Mouse (Mus musculus) heart, embryonic 15.5 days (tissue): Measurements from ENCODE around the gene Rpl31. TPM values are rescaled to one million over a fixed set of nuclear protein-coding genes. Genes with fewer than 3 reads are reported as not detected.

ENCODE experiments used
- ATAC-seq: fragments of 200-750 bp; cut with Nextera tagmentation; replicated peaks from 2 replicates; pipeline ENCODE4 v1.8.0; 2017; ENCODE audit warnings: low read depth, moderate TSS enrichment; ENCODE audit not compliant: insufficient number of reproducible peaks, insufficient read depth, low FRiP score
- H3K27ac ChIP-seq: fragments of 300-500 bp; sonication (generic); 2 replicates; pipeline ENCODE4 v1.5.1; 2015; ENCODE audit warnings: mild to moderate bottlenecking, inconsistent platforms
- H3K27me3 ChIP-seq: fragments of 300-500 bp; sonication (generic); 2 replicates; pipeline ENCODE4 v1.6.1; 2015; ENCODE audit warnings: inconsistent platforms
- H3K36me3 ChIP-seq: fragments of 300-500 bp; sonication (generic); 2 replicates; pipeline ENCODE4 v1.6.1; 2015; ENCODE audit warnings: mild to moderate bottlenecking, inconsistent platforms
- H3K4me1 ChIP-seq: fragments of 300-500 bp; sonication (generic); replicated peaks from 2 replicates; pipeline ENCODE4 v1.6.1; 2015; ENCODE audit warnings: inconsistent platforms
- H3K4me2 ChIP-seq: fragments of 300-500 bp; sonication (generic); 2 replicates; pipeline ENCODE4 v1.6.1; 2015; ENCODE audit warnings: inconsistent platforms, mild to moderate bottlenecking, moderate library complexity
- H3K4me3 ChIP-seq: fragments of 300-500 bp; sonication (generic); 2 replicates; pipeline ENCODE4 v1.5.1; 2015; ENCODE audit warnings: mild to moderate bottlenecking, inconsistent platforms
- H3K9ac ChIP-seq: fragments of 300-500 bp; sonication (generic); 2 replicates; pipeline ENCODE4 v1.6.1; 2015; ENCODE audit warnings: mild to moderate bottlenecking, inconsistent platforms
- H3K9me3 ChIP-seq: fragments of 300-500 bp; sonication (generic); replicated peaks from 2 replicates; pipeline ENCODE4 v1.6.1; 2016; ENCODE audit warnings: inconsistent platforms
- WGBS: fragments of 180-500 bp; shearing (Covaris S2); methylation state at CpG from one replicate; pipeline ENCODE4 v1.1.7; 2015; ENCODE audit warnings: mixed read lengths; 5-methylcytosine and 5-hydroxymethylcytosine counted together
- polyA plus RNA-seq: library from polyadenylated mRNA; unstranded; fragments of >200 nt; fragmentation: Nextera tagmentation; extraction: Ambion mirVana; gene quantifications from 2 replicates; pipeline ENCODE4 v1.2.1, GENCODE M21; 2015

The Rpl31 gene
- polyA plus RNA-seq, 1 experiment from 2014 or later = 324 TPM

DNA sequence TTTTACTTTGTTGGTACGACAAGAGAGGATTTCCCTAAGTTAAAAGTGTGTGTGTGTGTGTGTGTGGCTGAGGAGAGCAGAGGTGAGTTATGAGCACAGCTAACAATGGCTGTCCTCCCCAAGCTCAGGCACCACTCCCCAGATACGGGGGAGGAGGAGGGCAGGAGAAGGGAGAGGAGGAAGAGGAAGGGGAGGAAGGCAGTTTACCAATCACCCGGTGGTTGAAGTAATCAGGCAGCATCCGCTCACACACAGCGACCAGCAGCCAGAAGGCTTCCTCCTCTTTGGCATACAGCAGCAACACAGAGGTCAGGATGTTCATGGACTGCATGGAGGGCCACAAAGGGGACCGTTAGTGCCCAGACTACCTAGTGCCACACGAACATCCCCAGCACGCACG is 17.3 kb downstream of the Rpl31 start:
- ATAC-seq = no peak
- Histone ChIP-seq H3K4me3 (no peak overlapping the region), H3K9ac (no peak overlapping the region), H3K27ac (no peak overlapping the region), H3K27me3 (no peaks in the 10 kb centered on the region), H3K36me3 (no peaks in the 10 kb centered on the region; the same call in 1 of the 2 replicates), H3K4me1 (no peaks in the 10 kb centered on the region; the same call in 1 of the 2 replicates), H3K4me2 (no peak overlapping the region), H3K9me3 (no peaks in the 10 kb centered on the region)
- 78% methylated on average over 9 of the region's 9 CpGs for WGBS

DNA sequence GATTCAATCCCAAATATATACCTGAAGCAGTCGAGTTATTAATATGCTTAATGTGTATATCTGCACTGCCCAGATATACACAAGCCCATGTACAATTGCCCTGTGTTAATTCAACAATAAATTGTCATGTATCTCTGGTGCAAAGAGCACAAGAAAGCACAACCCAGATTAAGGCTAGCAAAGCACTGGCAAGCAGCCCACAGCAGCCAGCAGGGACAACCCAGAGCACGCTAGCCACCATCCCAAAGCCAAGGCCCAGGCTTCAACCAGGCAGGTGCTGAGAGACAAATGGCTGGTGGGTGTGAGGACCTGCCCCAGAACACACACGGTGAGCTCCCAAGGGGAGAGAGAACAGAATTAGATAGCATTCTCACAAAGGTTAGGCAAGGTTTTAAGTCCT is 18.8 kb downstream of the Rpl31 start:
- 62% methylated on average over 3 of the region's 3 CpGs for WGBS
- no peak for ATAC-seq
- H3K9me3 ChIP-seq = no peaks in the 10 kb centered on the region

DNA sequence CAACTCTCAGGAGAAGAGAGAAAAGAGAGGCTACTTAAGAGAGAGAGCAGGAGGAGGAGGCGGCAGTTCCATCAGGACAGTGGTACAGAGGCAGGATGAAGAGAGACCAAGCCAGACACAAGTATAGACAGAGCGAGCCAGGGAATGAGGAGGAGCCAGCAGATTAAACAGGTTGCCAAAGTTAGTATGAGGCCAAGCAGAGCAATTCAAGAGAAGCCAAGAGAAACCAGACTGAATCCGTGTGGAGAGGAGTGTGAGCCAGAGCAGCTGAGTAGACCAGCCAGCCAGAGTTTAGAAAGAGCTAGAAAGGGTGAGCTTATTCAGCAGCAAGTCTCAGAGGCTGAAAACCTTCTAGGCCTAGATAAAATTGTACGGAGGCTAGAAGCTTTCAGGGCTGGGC is 19.9 kb downstream of the Rpl31 start:
- 70% methylated on average over 4 of the region's 4 CpGs for WGBS
- H3K9ac ChIP-seq = no peak overlapping the region
- no peak overlapping the region for H3K4me2 ChIP-seq
- no peaks in the 10 kb centered on the region; the same call in 1 of the 2 replicates for H3K36me3 ChIP-seq
- no peak for ATAC-seq
- H3K4me3 ChIP-seq = no peak overlapping the region
- no peak overlapping the region for H3K27ac ChIP-seq
- no peaks in the 10 kb centered on the region for H3K9me3 ChIP-seq
- no peaks in the 10 kb centered on the region for H3K27me3 ChIP-seq
- no peaks in the 10 kb centered on the region; the same call in 1 of the 2 replicates for H3K4me1 ChIP-seq

More for the DNA sequence above, 18.8 kb downstream of the Rpl31 start:
- Histone ChIP-seq H3K27ac (no peak overlapping the region), H3K4me2 (no peak overlapping the region), H3K4me1 (no peaks in the 10 kb centered on the region; the same call in 1 of the 2 replicates), H3K36me3 (no peaks in the 10 kb centered on the region; the same call in 1 of the 2 replicates), H3K27me3 (no peaks in the 10 kb centered on the region), H3K9ac (no peak overlapping the region), H3K4me3 (no peak overlapping the region)

DNA sequence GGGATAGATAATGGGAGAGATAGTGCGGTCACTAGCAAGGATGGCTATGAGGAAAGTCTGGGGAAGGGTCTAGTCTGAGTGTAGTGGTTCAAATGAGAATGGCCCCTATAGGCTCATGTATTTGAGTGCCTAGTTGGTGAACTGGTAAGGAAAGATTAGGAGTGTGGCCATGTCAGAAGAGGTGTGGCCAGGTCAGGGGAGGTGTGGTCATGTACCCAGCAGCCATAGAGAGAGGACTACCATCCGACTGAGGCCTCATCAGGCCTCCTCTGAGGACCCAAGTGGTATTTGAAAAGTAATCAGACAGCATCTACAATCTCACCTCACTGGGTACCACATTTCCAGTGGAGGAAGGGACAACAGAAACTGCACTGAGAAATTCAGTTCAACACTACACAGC is 20.5 kb downstream of the Rpl31 start:
- 79% methylated on average over 2 of the region's 2 CpGs for WGBS

DNA sequence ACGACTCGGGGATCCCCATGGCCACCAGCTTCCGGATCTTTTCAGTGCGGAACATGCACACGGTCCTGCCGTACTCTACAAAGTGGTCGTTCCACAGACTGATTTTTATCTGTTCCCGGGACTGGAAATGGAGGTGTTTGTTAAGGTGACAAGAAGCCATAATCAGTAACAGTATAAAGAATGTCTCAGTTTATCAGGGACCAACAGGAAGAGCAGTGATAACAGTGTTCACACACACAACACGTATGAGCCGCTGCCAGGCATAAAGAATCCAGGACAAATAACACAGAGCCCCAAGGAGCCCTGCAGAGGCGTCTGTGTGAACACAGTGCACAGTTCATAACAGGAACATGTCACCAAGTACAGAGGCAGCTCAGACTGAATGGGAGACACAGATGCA is 21.7 kb downstream of the Rpl31 start:
- no peak overlapping the region for H3K4me3 ChIP-seq
- 62% methylated on average over 11 of the region's 11 CpGs for WGBS
- ATAC-seq = 0 out of 2 replicates have a peak, but pooled peaks have one; percentile 20

More for the DNA sequence above, 20.5 kb downstream of the Rpl31 start:
- H3K4me3 ChIP-seq = no peak overlapping the region
- H3K4me2 ChIP-seq = no peak overlapping the region
- no peak overlapping the region for H3K27ac ChIP-seq
- H3K27me3 ChIP-seq = no peaks in the 10 kb centered on the region
- peaks cover under 1% of the 10 kb centered on the region for H3K36me3 ChIP-seq
- H3K9ac ChIP-seq = no peak overlapping the region
- ATAC-seq = no peak
- no peaks in the 10 kb centered on the region; the same call in 1 of the 2 replicates for H3K4me1 ChIP-seq
- H3K9me3 ChIP-seq = no peaks in the 10 kb centered on the region

DNA sequence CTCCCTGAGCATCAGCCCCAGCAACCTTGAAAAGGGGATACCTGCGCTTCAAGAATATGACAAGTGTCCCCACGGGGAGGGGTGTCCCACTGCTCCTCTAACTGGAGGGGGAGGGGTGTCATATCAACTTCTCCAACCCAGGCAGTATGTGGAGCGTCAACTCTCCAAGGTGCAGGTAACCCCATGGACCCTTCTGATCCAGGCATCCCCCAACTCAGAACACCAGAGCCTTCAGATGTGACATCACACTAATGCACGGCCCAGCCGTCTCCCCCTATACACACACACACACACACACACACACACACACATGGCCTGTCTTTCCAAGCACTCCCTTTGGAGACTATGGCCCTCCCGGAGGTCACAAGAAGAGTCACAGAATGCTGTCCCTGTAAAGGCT is 24.0 kb downstream of the Rpl31 start:
- no peak for ATAC-seq
- Histone ChIP-seq H3K9me3 (no peaks in the 10 kb centered on the region), H3K27ac (no peak overlapping the region), H3K27me3 (no peaks in the 10 kb centered on the region), H3K9ac (no peak overlapping the region), H3K4me2 (no peak overlapping the region), H3K4me1 (peaks cover 2% of the 10 kb centered on the region; the same call in 1 of the 2 replicates), H3K36me3 (peaks cover 7% of the 10 kb centered on the region), H3K4me3 (no peak overlapping the region)
- 76% methylated on average over 6 of the region's 6 CpGs for WGBS

More for the DNA sequence above, 21.7 kb downstream of the Rpl31 start:
- H3K4me1 ChIP-seq = no peaks in the 10 kb centered on the region; the same call in 1 of the 2 replicates
- H3K9ac ChIP-seq = no peak overlapping the region
- no peaks in the 10 kb centered on the region for H3K27me3 ChIP-seq
- peaks cover 7% of the 10 kb centered on the region for H3K36me3 ChIP-seq
- H3K27ac ChIP-seq = no peak overlapping the region
- no peak overlapping the region for H3K4me2 ChIP-seq
- no peaks in the 10 kb centered on the region for H3K9me3 ChIP-seq

DNA sequence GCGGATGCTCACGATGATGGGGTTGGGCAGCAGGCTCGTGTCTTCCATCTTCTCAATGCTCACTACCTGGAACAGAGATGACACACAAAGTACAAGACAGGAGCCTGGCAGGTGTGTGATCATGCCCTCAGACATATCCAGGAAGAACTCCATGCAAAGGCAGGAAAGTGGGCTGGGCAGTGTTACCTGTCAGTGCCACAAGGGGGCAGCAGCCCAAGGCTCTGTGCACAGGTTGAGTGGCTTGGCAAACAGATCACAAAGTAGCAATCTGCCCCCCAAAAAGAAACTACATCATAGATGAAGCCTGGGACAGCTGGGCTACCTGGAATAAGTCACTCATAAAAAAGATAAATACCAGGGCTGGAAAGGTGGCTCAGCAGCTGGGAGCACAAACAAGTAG is 24.5 kb downstream of the Rpl31 start:
- H3K27ac ChIP-seq = no peak overlapping the region
- 65% methylated on average over 3 of the region's 3 CpGs for WGBS
- H3K4me2 ChIP-seq = no peak overlapping the region

DNA sequence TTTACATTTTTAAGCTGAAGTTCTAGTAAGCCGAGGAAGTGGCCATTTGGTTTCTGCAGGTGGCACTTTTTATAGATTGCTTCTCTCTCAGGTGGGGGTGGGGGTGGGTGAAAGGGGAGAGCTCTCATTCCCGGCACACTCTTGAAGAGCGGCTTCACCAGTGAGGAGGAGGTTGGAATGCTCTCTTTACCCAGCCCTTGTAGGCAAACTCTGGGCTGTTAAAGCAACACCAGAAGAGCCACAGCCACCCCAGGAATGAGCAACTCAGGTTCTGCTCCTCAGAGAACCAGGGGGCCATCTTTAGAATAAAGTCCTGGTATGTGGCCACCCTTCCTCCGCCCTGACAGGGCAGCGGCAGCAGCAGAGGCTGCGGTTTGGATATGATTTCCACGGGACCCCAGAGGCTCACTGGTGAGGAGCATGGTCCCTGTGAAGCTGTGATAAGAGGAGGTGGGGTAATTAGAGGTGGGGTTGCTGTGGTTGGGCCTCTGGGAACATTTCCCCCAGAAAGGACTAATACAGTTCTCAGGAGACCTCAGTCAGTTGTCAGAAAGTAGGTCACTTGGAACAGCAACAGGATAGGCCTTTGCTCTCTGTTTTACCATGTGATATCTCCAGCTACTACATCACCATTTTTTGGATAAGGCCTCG is 25.7 kb downstream of the Rpl31 start:
- ATAC-seq = no peak
- Histone ChIP-seq H3K9me3 (no peaks in the 10 kb centered on the region), H3K27ac (no peak overlapping the region; the same call in 1 of the 2 replicates), H3K36me3 (peaks cover 19% of the 10 kb centered on the region), H3K4me3 (no peak overlapping the region), H3K4me1 (peaks cover 2% of the 10 kb centered on the region; the same call in 1 of the 2 replicates), H3K9ac (no peak overlapping the region), H3K27me3 (no peaks in the 10 kb centered on the region), H3K4me2 (no peak overlapping the region)
- WGBS = 70% methylated on average over 8 of the region's 8 CpGs

More for the DNA sequence above, 24.5 kb downstream of the Rpl31 start:
- H3K36me3 ChIP-seq = peaks cover 10% of the 10 kb centered on the region
- H3K4me3 ChIP-seq = no peak overlapping the region
- H3K4me1 ChIP-seq = peaks cover 2% of the 10 kb centered on the region; the same call in 1 of the 2 replicates
- ATAC-seq = no peak
- no peaks in the 10 kb centered on the region for H3K27me3 ChIP-seq
- H3K9me3 ChIP-seq = no peaks in the 10 kb centered on the region
- H3K9ac ChIP-seq = no peak overlapping the region

DNA sequence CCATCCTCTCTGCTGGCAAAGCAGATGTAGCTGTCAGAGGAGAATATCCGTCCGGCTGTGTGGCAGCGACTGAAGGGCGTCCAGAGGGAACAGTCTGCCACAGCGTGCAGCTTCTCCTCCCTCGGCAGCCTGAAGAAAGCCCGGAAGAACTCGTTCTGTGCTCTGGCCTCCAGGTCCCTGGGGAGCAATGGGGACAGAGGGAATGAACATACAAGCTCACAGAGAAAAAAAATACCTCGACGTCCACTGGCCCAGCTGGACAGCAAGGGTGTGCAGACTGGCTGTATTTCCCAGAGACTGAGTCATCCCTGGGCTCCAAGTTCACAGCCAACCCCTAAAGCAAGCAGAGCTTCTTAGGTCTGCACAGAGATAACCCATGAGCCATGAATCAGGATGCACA is 26.5 kb downstream of the Rpl31 start:
- no peak overlapping the region for H3K4me2 ChIP-seq

DNA sequence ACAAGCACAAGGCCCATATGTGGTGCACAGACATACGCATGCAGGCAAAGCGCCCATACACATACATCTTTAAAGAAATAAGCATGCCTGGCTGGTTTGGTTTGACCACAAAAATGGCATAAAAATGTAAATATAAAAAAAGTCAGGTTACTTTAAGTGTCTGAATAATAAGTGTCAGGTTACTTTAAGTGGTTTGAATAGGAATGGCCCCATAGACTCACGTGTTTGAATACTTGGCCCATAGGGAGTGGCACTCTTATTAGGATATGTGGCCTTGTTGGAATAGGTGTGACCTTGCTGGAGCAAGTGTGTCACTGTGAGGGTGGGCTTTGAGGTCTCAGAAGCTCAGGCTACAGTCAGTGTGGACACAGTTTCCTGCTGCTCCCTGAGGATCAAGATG is 27.0 kb downstream of the Rpl31 start:
- Histone ChIP-seq H3K4me3 (no peak overlapping the region), H3K9ac (no peak overlapping the region), H3K27me3 (no peaks in the 10 kb centered on the region), H3K27ac (no peak overlapping the region), H3K4me2 (no peak overlapping the region), H3K9me3 (no peaks in the 10 kb centered on the region), H3K36me3 (peaks cover 19% of the 10 kb centered on the region), H3K4me1 (peaks cover 2% of the 10 kb centered on the region; the same call in 1 of the 2 replicates)
- 78% methylated on average over 3 of the region's 3 CpGs for WGBS
- no peak for ATAC-seq

More for the DNA sequence above, 26.5 kb downstream of the Rpl31 start:
- no peak for ATAC-seq
- H3K36me3 ChIP-seq = peaks cover 19% of the 10 kb centered on the region
- 64% methylated on average over 10 of the region's 10 CpGs for WGBS
- H3K27me3 ChIP-seq = no peaks in the 10 kb centered on the region
- no peak overlapping the region for H3K27ac ChIP-seq
- H3K4me3 ChIP-seq = no peak overlapping the region
- H3K9ac ChIP-seq = no peak overlapping the region
- H3K4me1 ChIP-seq = peaks cover 2% of the 10 kb centered on the region; the same call in 1 of the 2 replicates
- H3K9me3 ChIP-seq = no peaks in the 10 kb centered on the region

DNA sequence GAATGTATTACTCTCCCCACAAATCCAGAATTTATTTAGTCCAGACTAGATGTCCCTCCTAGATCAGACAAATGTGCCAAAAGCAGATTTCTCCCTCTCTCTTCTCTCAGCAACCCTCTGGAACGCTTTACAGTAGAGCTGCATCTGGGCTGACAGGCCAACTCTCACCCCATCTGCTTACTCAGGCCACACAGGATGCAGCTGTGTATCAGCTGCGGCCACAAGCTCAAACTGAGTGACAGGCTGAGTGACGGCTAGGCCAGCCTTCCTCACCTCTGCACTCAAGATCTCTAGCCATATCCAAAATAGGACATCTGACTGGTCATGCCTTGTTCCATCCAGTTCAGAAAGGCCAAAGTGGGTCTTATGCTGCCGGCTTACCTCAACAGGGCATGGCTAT is 28.7 kb downstream of the Rpl31 start:
- 54% methylated on average over 4 of the region's 4 CpGs for WGBS

DNA sequence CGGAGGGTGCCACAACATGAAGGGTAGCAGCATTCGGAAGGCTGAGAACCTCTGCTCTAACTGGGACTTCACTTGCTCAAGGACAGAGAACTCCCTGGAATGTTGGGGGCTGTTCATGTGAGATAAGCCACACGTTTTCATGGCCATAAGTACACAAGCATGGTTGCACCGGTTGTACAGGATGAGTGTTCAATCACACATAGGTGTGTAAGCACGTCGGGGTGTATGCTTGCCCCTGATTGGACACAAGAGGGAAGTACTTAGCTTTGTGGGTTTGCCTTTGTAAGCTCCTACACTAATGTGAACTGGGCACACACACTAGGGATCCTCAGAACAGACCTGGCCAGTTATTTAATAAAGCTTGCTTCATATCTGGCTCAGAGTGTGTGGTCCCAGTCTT is 30.6 kb downstream of the Rpl31 start:
- WGBS = 74% methylated on average over 6 of the region's 6 CpGs
- ATAC-seq = no peak
- H3K27me3 ChIP-seq = no peaks in the 10 kb centered on the region

More for the DNA sequence above, 28.7 kb downstream of the Rpl31 start:
- Histone ChIP-seq H3K4me1 (0 out of 2 replicates have a peak, but pooled peaks cover 2% of the 10 kb centered on the region), H3K4me3 (no peak overlapping the region), H3K9ac (no peak overlapping the region), H3K4me2 (no peak overlapping the region), H3K9me3 (no peaks in the 10 kb centered on the region), H3K36me3 (peaks cover 19% of the 10 kb centered on the region), H3K27me3 (no peaks in the 10 kb centered on the region), H3K27ac (no peak overlapping the region)
- ATAC-seq = no peak

More for the DNA sequence above, 30.6 kb downstream of the Rpl31 start:
- H3K4me3 ChIP-seq = no peak overlapping the region
- H3K4me1 ChIP-seq = 0 out of 2 replicates have a peak, but pooled peaks cover 2% of the 10 kb centered on the region
- no peak overlapping the region for H3K27ac ChIP-seq
- H3K9ac ChIP-seq = no peak overlapping the region
- no peak overlapping the region for H3K4me2 ChIP-seq
- peaks cover 17% of the 10 kb centered on the region for H3K36me3 ChIP-seq
- no peaks in the 10 kb centered on the region for H3K9me3 ChIP-seq
